Mouse (Mus musculus) liver, embryonic 11.5 days (tissue): ENCODE data around the gene Rnf123. TPM values are rescaled to one million over a fixed set of nuclear protein-coding genes. Genes with fewer than 3 reads are reported as not detected.
A peak's percentile ranks its signal among the peaks of the same experiment; 100 is the strongest.

Source experiments
- ATAC-seq: fragments of 200-750 bp; cut with Nextera tagmentation; replicated peaks from 2 replicates; pipeline ENCODE4 v1.8.0; 2017; ENCODE audit warnings: moderate number of reproducible peaks, mild to moderate bottlenecking, moderate TSS enrichment, moderate library complexity; ENCODE audit not compliant: low FRiP score
- DNase-seq: peaks from one replicate; pipeline ENCODE4 v3.0.0-alpha.2; 2017; ENCODE audit warnings: low spot score
- H3K27ac ChIP-seq: fragments of 300-500 bp; sonication (generic); 2 replicates; pipeline ENCODE4 v1.5.1; 2014; ENCODE audit warnings: mild to moderate bottlenecking, low read depth, low read length, control low read depth
- H3K27me3 ChIP-seq: fragments of 300-500 bp; sonication (generic); replicated peaks from 2 replicates; pipeline ENCODE4 v1.6.1; 2014; ENCODE audit warnings: low read length, mixed read lengths; ENCODE audit not compliant: control insufficient read depth, insufficient read depth
- H3K36me3 ChIP-seq: fragments of 300-500 bp; sonication (generic); 2 replicates; pipeline ENCODE4 v1.6.1; 2014; ENCODE audit warnings: mild to moderate bottlenecking, low read length, moderate library complexity, mixed read lengths; ENCODE audit not compliant: control insufficient read depth, insufficient read depth
- H3K4me1 ChIP-seq: fragments of 300-500 bp; sonication (generic); replicated peaks from 2 replicates; pipeline ENCODE4 v1.6.1; 2014; ENCODE audit warnings: low read length, mixed read lengths; ENCODE audit not compliant: control insufficient read depth, insufficient read depth
- H3K4me2 ChIP-seq: fragments of 300-500 bp; sonication (generic); 2 replicates; pipeline ENCODE4 v1.6.1; 2014; ENCODE audit warnings: mild to moderate bottlenecking, control low read depth, moderate library complexity
- H3K4me3 ChIP-seq: fragments of 300-500 bp; sonication (generic); 2 replicates; pipeline ENCODE4 v1.5.1; 2014; ENCODE audit warnings: low read depth, low read length, control low read depth
- H3K9ac ChIP-seq: fragments of 300-500 bp; sonication (generic); 2 replicates; pipeline ENCODE4 v1.6.1; 2014; ENCODE audit warnings: low read depth, low read length, control low read depth
- H3K9me3 ChIP-seq: fragments of 300-500 bp; sonication (generic); 2 replicates; pipeline ENCODE4 v1.6.1; 2016; ENCODE audit warnings: low read length, inconsistent platforms, mixed read lengths; ENCODE audit not compliant: control insufficient read depth
- WGBS: fragments of 180-500 bp; shearing (Covaris S2); extraction: QIAGEN DNeasy Blood & Tissue Kit; methylation state at CpG from one replicate; pipeline ENCODE4 v1.1.7; 2014; 5-methylcytosine and 5-hydroxymethylcytosine counted together
- polyA plus RNA-seq: library from polyadenylated mRNA; unstranded; fragments of >200 nt; fragmentation: Nextera tagmentation; extraction: Ambion mirVana; gene quantifications from 2 replicates; pipeline ENCODE4 v1.2.1, GENCODE M21; 2014

The Rnf123 gene
- polyA plus RNA-seq, result 59.1 and 59.2 TPM in 2 replicates

DNA sequence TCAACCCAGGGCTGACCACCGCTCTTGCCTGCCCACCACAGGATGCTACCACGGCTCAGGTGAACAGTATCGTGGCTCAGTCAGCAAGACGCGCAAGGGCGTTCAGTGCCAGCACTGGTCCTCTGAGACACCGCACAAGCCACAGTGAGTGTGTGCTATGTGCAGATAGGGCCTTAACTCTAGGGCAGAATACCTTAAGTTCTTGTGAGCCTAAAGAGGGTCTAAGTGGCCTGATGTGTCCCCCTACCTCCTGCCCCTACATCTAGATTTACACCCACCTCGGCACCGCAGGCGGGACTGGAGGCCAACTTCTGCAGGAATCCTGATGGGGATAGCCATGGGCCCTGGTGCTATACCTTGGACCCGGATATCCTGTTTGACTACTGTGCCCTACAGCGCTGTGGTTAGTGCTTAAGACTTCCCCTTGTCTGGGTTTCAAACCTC is at the start of gene Rnf123:
Rnf123 (minus strand) TSS at position 359 of the 444 bp plus-strand sequence.
- WGBS, result 30% methylated on average over 12 of the region's 12 CpGs
- H3K36me3 ChIP-seq, result peaks cover 31% of the 10 kb centered on the region
- H3K9ac ChIP-seq, result peak within 1 kb of the TSS; percentile 50
- H3K4me3 ChIP-seq, result peak within 1 kb of the TSS; percentile 27
- peak within 1 kb of the TSS; percentile 56 for H3K4me2 ChIP-seq
- peak within 1 kb of the TSS; percentile 83 for H3K27ac ChIP-seq
- H3K9me3 ChIP-seq, result no peaks in the 10 kb centered on the region
- peaks cover 5% of the 10 kb centered on the region for H3K27me3 ChIP-seq
- DNase-seq, result peak; percentile 62
- H3K4me1 ChIP-seq, result peaks cover 64% of the 10 kb centered on the region
- peak; percentile 40 for ATAC-seq

DNA sequence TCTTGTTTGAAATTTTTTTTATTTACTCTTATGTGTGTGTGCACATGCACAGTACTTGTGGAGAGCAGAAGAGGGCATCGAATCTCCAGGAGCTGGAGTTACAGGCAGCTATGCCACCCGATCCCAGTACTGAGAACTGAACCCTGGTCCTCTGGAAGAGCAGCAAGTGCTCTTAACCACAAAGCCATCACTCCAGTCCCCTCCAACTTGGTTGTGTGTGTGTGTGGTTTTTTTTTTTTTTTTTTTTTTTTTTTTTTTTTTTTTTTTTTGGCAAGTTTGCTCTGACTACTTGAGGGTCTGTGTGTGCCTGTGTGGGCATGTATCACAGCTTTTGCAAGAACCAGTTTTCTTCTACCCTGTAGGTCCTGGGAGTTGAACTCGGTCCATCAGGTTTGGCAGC is 49.2 kb upstream of the Rnf123 start:
- H3K9me3 ChIP-seq, result no peaks in the 10 kb centered on the region
- WGBS, result 83% methylated on average over 3 of the region's 3 CpGs
- ATAC-seq, result no peak

DNA sequence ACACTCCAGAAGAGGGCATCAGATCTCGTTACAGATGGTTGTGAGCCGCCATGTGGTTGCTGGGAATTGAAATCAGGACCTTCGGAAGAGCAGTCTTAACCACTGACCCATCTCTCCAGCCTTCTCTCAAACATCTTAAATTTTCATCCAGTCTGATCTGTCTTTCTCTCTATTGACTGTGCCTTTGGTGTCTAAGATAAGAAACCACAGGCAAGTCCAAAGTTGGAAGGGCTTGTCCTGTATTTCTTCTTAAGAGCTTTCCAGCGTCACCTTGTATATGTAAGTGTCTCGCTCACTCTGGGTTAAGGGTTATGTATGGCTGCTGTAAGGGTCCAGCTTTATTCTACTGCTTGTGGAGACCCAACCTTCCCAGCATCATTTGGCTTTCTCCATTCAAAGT is 48.4 kb upstream of the Rnf123 start:
- Histone ChIP-seq H3K27ac (no peak overlapping the region), H3K4me2 (no peak overlapping the region), H3K27me3 (peaks cover 6% of the 10 kb centered on the region; the same call in 1 of the 2 replicates), H3K9me3 (no peaks in the 10 kb centered on the region), H3K4me3 (no peak overlapping the region), H3K4me1 (no peaks in the 10 kb centered on the region), H3K9ac (no peak overlapping the region), H3K36me3 (no peaks in the 10 kb centered on the region)
- 50% methylated on average over 5 of the region's 5 CpGs for WGBS
- ATAC-seq (no peak), DNase-seq (no peak)

More for the DNA sequence above, 49.2 kb upstream of the Rnf123 start:
- DNase-seq, result no peak
- H3K9ac ChIP-seq, result no peak overlapping the region
- H3K4me3 ChIP-seq, result no peak overlapping the region
- no peaks in the 10 kb centered on the region for H3K36me3 ChIP-seq
- no peaks in the 10 kb centered on the region for H3K4me1 ChIP-seq
- peaks cover 15% of the 10 kb centered on the region; the same call in 1 of the 2 replicates for H3K27me3 ChIP-seq
- no peak overlapping the region for H3K4me2 ChIP-seq
- no peak overlapping the region for H3K27ac ChIP-seq

DNA sequence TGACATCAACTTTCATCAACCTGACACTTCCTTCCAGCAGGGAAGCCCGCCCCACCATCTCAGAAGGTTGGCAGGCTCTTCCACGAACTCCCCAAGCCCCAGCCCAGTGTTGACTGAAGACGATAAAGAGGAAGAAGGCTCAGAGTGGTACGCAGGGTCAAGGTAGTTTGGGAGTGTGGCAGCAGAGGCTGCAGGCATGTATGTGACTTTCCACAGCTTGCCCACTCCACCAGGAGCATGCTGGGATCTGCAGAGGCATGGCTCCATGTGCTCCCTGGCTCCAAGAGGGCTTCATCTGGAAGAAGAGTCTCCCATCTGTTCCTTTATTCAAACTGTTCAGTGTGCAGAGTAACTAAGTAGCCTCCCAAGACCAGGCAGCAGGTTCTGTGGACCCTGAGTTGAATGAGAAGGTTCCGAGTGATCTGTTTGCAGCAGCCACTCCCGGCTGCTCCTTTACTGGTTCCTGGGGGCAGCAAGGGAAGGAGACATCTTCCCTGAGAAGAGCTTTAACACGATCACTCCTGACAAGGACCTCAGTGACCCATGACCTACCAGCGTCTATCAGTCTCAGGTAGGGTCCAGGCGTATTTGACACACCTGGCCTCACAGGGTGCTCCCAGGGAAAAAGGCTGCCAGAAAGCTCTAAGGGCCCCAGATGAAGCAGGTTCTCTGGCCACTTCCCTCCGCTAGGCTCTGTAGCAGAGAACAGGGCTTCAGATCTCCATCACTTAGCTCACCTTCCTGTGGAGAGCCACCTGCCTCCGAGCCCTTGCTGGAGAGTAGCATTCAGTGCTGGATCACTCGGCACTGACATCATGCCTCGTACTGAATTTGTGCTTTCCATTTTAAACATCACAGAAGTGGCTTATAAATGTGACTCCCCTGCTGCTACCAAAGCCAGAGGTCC is 46.1 kb upstream of the Rnf123 start:
- H3K4me3 ChIP-seq, result no peak overlapping the region
- no peak for ATAC-seq
- 68% methylated on average over 13 of the region's 13 CpGs for WGBS

DNA sequence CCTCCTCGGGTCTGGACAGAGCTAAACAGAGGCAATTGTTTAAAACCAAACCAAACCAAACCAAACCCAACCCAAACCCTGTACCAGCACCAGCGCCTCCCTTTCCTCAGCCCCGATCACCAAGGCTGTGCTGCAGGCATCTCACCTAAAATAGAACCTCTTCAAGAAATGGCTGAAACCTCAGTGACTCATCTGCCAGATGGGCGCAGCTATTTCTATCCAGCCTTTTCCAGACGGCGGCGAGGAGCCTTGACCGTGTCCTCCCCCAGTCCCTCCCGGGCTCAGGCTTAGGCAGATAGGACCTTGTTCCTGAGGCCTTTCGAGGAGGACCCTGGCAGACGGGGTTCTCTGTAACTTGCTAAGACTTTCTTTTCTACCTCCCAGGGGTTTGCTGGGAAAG is 45.1 kb upstream of the Rnf123 start:
- Histone ChIP-seq H3K36me3 (no peaks in the 10 kb centered on the region), H3K4me1 (no peaks in the 10 kb centered on the region), H3K27me3 (peaks cover 5% of the 10 kb centered on the region; the same call in 1 of the 2 replicates), H3K4me3 (no peak overlapping the region), H3K9ac (no peak overlapping the region), H3K9me3 (no peaks in the 10 kb centered on the region), H3K27ac (no peak overlapping the region), H3K4me2 (no peak overlapping the region)
- WGBS, result 74% methylated on average over 11 of the region's 11 CpGs
- DNase-seq, result no peak
- no peak for ATAC-seq

More for the DNA sequence above, 46.1 kb upstream of the Rnf123 start:
- no peak overlapping the region for H3K9ac ChIP-seq
- no peaks in the 10 kb centered on the region for H3K36me3 ChIP-seq
- no peak overlapping the region for H3K27ac ChIP-seq
- no peak for DNase-seq
- no peaks in the 10 kb centered on the region for H3K9me3 ChIP-seq
- H3K4me2 ChIP-seq, result no peak overlapping the region
- H3K27me3 ChIP-seq, result peaks cover 6% of the 10 kb centered on the region; the same call in 1 of the 2 replicates
- H3K4me1 ChIP-seq, result no peaks in the 10 kb centered on the region

- H3K4me1 ChIP-seq, result no peaks in the 10 kb centered on the region
- ATAC-seq (no peak), DNase-seq (no peak)
- WGBS, result 79% methylated on average over 17 of the region's 17 CpGs
- no peak overlapping the region for H3K9ac ChIP-seq
- H3K4me2 ChIP-seq, result no peak overlapping the region
- H3K4me3 ChIP-seq, result no peak overlapping the region
- peaks cover 3% of the 10 kb centered on the region; the same call in 1 of the 2 replicates for H3K27me3 ChIP-seq
- H3K27ac ChIP-seq, result no peak overlapping the region
- H3K9me3 ChIP-seq, result no peaks in the 10 kb centered on the region
- no peaks in the 10 kb centered on the region for H3K36me3 ChIP-seq
Observed at GRCm38 (mm10) chr9:108126436-108127180, 43.5 kb upstream of the Rnf123 start.

DNA sequence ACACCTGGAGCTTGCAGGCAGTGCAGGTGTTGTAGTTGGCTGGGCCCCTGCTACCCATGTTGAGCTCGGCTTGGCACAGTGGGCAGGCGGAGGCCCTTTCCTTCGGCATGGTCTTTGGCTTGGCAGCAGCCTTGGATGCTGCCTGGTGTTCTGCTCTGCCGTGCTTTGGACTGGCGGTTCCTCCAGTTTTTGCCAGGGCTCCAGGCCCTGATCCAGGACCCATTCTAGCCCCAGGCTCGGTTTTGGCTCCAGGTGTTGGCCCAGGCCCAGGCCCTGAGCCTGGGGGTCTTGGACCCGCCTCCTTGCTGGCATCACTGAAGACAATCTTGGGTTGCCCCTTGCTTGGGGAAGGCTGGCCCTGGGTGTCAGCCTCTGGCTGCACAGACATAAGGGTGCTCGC is 42.6 kb upstream of the Rnf123 start:
- no peak for ATAC-seq
- Histone ChIP-seq H3K36me3 (no peaks in the 10 kb centered on the region), H3K4me3 (no peak overlapping the region), H3K27ac (no peak overlapping the region), H3K27me3 (peaks cover 3% of the 10 kb centered on the region; the same call in 1 of the 2 replicates), H3K4me1 (no peaks in the 10 kb centered on the region), H3K4me2 (no peak overlapping the region), H3K9me3 (no peaks in the 10 kb centered on the region), H3K9ac (no peak overlapping the region)
- 83% methylated on average over 8 of the region's 8 CpGs for WGBS
- no peak for DNase-seq

GRCm38 (mm10) chr9:108123916-108124315 is 40.8 kb upstream of the Rnf123 start:
- Histone ChIP-seq H3K4me2 (no peak overlapping the region), H3K27ac (no peak overlapping the region), H3K4me3 (no peak overlapping the region), H3K4me1 (0 out of 2 replicates have a peak, but pooled peaks cover 11% of the 10 kb centered on the region), H3K9me3 (no peaks in the 10 kb centered on the region), H3K36me3 (no peaks in the 10 kb centered on the region), H3K27me3 (no peaks in the 10 kb centered on the region; the same call in 1 of the 2 replicates), H3K9ac (no peak overlapping the region)
- no peak for DNase-seq
- WGBS, result 79% methylated on average over 4 of the region's 4 CpGs
- no peak for ATAC-seq
